Mouse (Mus musculus) yolk sac, embryonic 10.5 days (tissue): ENCODE results near the gene Hist1h4c.

Experiments used
- DNase-seq: peaks from one replicate; pipeline ENCODE4 v3.0.0-alpha.2; 2017; ENCODE audit warnings: low spot score

Gene Hist1h4c

DNA sequence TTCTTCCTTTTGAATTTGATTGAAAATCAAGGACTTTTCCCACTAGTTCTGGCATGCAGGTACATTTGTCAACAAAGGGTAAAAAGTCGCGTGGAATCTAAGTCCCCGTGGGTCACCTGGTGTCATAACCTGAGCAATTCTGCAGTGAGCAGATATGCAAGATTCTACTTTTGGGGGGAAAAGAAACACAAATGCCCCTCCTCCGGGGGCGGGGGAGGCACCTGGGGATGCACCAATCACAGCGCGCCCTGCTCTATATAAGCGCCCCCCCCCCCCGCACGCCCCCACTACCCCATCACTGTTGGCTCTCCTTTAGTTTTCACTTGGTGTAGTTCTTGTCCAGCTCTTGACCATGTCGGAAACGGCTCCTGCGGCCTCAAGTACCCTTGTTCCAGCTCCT lies 2.7 kb downstream of the Hist1h4c start, which contains the start of gene Hist1h1t:
TSS of gene Hist1h1t (plus strand) at position 301 of the 400 bp plus-strand sequence.
- DNase-seq: no peak

DNA sequence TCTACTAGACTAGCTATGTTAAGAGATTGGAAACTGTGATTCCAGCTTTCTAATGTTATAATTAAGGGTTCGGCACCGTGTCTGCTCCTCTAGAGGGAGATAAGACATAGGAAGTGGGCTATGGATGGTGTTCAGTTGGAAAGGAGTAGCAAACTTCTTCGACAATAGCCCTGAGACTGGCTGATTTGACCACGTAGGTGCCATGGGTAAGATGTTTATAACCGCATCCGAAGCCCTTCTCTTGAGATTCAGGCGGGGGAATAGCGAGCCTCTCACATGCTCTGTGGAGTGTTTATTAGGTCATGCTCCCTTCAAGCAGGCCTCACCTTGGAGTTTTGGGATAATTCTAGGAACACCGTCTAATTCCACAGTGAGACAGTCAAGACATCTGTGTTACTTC lies 3.3 kb downstream of the Hist1h4c start:
- DNase-seq: peak; percentile 0

DNA sequence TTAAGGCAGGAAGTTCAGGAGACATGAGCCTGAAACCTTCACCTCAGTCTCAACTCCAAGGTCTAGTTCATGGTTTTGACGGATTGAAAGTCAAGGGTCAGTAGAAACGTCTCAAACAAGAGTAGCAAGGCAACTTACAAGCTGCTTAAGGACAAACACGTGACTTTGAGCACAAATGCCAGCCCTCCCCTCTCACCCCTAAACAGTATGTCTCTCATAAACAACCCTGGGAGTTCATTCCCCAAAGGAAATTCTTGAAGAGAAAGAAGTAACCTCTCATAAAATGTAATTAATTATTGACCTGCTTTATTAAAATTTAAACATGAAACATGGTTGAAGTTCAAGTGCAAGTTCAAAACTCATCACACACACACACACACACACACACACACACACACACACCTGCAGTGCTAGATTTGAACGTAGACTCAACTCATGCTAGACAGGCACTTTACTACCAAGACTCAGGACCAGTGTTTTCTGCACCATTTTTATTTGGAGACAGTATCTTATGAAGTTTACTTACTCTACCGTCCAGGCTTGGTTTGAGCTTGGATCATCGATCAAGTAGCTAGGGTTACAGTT lies 4.3 kb downstream of the Hist1h4c start:
- DNase-seq: no peak

DNA sequence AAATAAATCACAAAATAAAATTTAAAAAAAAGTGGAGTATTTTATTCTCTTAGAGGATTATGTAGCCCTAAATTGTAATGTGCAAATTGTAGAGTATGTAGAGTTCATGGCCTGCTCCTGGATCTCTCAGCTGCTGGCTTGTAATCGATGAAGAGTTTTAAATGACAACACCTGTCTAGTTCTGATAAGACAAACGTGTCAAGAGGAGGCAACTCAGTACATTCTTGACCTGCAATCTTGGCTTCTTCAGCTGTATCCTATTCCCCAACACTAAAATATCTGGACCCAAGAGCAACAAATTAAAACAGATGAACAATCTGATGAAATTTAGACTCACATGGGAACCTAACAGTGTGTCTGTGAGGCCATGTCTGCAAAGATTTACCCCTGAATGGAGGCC lies 8.8 kb downstream of the Hist1h4c start:
- no peak for DNase-seq

DNA sequence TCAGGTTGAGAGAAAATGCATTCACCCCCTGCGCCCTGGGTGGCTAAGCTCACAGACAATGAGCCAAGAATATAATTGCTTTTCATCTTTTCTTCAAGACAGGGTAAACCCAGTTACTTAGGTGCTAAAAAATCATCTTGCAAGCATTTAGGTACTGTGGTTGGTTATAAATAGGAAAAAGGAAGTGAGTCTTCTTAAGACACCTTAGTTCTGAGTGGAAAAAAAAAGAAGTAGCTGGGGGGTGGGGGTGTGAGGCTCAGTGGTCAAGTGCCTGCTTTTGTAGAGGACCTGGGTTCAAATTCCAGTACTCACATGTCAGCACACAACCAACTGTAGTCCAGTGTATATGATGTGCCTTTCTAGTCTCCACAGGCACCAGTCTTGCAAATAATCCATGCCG lies 9.3 kb downstream of the Hist1h4c start:
- no peak for DNase-seq

DNA sequence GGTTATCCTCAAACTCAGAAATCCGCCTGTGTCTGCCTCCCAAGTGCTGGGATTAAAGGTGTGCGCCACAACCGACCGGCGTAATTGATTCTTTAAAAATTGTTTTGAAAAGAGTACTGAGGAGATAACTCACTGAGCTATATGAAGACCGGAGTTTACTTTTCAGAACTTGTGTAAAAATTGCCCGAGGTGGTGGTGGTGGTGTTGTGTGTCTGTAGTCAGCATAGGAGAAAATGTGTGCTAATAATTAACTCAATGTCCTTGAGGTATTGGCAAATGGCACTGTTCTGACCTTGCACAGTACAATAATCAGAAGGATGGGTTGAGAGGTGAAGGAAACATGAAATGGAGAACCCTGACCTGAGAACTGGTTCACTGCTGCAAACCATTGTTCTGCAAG lies 10.3 kb downstream of the Hist1h4c start:
- peak; percentile 21 for DNase-seq

DNA sequence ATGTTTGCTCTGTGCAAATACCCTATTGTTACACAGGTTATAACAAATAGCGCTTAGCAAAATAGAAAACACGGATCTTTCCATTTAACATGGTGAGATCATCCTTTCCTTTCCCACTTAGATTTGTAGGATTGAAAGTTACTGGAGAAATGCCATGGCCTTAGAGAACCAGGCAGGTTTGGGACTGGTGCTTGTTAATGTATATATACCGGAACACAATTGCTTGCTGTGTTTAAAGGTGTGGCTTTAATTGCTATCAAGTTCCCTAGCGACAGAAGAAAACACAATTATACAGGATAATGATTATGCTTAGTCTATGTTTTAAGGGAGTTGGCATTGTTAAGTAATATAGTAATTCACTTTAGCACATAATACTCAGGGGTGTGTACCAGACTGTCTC lies 11.1 kb downstream of the Hist1h4c start:
- DNase-seq: no peak

DNA sequence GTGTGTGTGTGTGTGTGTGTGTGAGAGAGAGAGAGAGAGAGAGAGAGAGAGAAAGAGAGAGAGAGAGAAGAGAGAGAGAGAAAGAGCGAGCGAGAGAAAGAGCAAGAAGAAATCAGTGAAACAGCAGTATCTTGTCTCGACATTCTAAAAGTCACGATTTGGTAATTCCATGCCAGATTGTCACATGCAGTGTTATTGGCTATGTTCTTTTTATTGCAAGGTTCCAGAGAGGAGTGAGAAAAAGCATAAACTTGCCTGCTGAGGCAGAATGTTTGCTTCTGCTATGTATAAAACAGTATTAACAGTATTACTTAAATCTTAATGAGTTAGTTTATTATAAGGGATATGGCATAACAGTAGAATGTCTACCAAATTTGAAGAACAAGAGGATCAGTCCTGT lies 12.3 kb downstream of the Hist1h4c start:
- no peak for DNase-seq

DNA sequence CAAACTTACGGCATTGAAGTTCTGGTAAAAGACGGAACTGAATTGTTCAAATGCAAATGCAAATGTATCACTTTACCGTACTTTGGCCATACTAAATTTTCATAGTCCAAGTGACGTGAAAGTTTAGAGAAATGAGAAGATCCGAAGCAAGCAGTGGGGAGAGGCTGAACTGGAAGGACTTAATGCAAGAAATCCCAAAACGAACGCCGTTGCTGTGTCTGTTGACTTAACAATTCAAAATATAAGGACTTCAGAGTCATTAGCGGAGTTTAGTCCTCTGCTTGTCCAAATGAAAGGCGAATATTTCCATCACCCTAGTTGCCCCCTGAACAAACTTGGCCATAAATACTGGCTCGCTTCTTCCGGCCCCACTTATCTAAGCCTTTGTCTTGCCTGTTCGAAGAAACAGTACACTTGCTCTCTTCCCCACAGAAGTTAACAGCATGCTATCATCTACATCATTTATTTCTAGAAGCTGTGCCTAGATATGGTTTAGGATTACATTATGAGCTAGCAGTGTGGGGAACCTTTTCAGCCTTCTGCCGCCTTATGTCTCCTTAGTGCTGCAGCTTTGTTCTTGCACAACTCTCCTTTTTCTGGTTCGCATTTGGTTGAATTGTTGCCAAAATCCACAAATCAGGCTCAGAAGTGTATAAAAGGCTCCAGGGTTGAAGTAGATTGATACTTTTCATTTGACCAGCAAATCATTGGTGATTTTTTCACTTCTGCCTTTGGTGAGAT lies 13.0 kb downstream of the Hist1h4c start:
- peak; percentile 71 for DNase-seq

DNA sequence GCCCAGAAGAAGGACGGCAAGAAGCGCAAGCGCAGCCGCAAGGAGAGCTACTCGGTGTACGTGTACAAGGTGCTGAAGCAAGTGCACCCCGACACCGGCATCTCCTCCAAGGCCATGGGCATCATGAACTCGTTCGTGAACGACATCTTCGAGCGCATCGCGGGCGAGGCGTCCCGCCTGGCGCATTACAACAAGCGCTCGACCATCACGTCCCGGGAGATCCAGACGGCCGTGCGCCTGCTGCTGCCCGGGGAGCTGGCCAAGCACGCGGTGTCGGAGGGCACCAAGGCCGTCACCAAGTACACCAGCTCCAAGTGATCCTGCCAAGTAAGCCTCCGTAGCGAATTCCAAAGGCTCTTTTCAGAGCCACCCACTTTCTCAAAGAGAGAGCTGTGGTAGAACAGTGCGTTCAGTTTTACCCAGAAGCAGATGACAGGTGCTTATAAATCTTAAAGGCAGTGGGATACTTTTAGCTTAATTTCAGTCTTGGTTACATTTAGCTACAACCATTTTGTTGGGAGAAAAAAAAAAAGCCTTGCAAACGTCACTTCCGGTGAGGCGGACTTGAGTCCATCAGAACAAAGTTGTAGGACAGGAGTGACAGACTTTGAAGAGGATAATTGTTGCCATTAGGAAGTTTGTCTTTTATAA lies 13.8 kb downstream of the Hist1h4c start:
- peak; percentile 79 for DNase-seq

DNA sequence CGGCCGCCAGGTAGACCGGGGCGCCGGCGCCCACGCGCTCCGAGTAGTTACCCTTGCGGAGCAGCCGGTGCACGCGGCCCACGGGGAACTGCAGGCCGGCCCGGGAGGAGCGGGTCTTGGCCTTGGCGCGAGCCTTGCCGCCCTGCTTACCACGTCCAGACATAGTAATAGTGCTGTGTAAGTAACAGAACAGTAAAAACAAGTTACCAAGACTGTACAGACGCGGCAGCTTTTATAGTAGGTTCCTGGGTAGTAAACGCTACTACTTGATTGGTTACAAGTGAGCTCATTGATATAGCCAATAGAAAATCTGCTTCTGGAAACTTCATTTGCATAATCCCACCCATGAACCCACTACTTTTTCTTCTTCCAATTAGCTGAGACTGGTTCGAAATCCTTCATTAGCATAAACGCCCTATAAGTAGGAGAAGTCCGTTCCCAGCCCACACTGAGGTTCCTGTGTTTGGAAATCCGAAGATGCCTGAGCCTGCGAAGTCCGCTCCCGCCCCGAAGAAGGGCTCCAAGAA lies 14.4 kb downstream of the Hist1h4c start, which contains the start of the genes Hist1h2ac and Hist1h2bc:
TSS of gene Hist1h2ac (minus strand) at position 194 of the 527 bp plus-strand sequence.
TSS of gene Hist1h2bc (plus strand) at position 445 of the 527 bp plus-strand sequence.
- DNase-seq: peak; percentile 95

DNA sequence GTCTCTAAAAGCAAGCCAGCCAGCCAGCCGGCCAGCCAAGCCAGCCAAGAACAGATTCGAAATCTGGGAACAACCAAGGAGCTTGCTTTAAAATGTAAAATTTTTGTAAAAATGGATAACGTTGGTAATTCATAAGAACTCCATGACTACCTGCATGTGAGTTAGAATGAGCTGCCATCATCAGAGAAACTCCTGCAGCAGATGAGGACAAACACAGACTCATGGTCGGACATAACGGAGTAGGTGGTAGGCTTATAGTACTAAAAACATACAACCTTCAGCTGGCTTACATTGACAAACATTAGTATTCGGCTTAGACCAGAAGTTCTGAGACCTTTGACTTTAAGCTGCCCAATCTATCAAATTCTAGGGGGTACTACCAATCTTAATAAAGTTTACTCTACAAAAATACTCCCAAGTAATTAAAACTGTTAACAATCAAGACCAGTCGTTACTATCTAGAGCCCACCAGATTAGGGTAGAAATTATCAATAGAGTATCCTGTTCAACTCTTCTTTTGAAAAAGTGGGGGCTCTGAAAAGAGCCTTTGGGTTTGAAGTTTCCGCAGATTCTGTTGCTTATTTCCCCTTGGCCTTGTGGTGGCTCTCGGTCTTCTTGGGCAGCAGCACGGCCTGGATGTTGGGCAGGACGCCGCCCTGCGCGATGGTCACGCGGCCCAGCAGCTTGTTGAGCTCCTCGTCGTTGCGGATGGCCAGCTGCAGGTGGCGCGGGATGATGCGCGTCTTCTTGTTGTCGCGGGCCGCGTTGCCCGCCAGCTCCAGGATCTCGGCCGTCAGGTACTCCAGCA lies 15.1 kb downstream of the Hist1h4c start:
- DNase-seq: peak; percentile 42

DNA sequence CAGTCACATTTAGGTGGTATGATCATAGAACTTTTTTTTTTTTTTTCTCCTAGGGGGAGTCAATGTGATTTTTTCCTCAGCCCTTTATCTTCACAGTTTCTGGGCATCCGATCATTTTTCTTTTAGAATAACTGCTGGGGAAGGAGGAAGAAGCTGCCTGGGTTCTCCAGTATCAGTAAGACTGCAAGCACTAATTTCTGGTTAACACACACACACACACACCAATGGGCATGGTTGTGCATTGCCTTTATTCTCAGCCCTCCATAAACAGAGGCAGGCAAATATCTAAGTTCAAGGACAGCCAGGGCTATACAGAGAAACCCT lies 15.7 kb downstream of the Hist1h4c start:
- DNase-seq: no peak

DNA sequence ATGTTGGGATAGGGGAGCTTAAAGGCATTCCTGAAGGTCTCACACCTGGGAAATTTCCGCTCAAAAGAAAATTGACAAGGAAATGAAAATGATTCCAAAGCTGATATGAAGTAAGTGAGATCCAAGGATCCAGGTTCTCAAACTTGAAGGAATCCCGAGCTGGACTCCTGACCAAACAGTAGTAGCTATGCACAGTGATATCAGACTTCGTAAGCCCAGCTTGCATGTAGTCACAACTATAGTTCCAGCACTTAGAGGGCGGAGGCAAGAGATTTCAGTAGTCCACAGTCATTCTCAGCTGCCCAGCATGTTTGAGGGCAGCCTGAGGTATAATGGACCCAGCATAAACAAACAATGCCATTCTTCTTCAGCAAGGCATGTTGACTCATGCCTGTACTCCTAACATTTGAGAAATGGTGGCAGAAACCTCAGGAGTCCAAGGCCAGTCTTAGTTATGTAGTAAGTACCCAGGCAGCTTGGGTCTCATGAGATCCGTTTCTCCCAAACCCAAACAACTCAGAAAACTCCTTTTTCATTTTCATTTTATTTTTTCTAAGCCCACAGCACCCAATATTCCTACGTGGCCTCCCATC lies 16.2 kb downstream of the Hist1h4c start:
- DNase-seq: peak; percentile 17

DNA sequence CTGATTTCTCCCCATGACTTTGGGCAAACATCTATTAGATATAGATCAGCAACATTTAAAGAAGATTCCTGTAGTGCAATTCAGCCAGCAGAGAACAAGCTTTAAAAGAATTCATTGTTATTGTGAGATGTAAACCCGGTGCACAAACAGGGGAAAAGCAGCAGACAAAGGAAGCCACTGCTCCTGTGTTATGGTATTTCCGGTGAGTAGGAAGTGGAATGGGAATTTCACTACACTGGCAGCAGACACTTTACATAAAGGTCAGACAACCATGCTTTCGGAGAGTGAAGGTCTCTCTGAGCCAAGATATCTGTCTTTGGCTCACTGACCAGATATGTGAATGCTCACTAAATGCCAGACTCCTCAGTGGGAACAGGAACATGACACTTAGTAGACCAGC lies 35.7 kb downstream of the Hist1h4c start:
- no peak for DNase-seq

DNA sequence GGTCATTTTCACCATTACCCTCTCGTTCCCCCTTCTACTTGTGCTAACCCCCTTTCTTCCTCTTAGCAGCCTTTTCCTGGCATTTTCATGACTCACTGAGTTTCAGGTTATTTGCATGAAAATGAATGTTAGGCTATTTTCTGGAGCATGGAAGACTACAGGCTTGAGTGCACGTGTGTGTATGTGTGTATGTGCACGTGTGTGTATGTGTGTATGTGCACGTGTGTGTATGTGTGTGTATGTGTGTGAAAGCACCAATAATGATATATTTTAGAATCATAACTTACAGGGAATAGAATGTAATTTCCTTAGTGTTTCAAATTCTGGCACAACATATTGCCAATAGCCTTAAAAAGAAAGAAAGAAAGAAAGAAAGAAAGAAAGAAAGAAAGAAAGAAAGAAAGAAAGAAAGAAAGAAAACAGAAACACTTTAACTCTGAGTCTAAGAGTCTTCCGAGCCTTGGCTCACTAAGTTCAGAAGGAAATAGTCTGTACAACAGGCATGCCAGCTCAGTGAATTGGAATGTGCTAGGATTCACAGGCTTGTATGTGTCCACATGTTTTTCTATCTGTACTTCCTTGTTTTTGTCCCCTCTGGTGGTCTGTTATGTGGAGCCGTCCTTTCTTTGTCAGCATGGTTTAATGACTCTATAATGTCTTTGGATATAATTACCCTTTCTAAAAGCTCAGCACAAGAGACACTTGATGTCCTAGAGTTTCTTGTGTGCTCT lies 38.5 kb downstream of the Hist1h4c start:
- DNase-seq: no peak
